ENCODE assay signal across 22 mouse cellular contexts in genomic region chr10:58600151-58600550, GRCm38 (mm10).
DNase-seq lines count a peak whose midpoint lies in the region; ATAC-seq lines count a peak whose summit lies in the region.
"Had no signal": no experiment of that assay in that cellular context is flagged by ENCODE, and none has a peak within 500 bp of the region (broad histone marks: within the 10 kb centered on the region; RNA-seq: fewer than 3 reads in every experiment).

No protein-coding gene starts in this region.

- no peaks in the 10 kb centered on the region for H3K27me3 ChIP-seq in forebrain, embryonic 10.5 days (ENCODE audit: poor library complexity, severe bottlenecking)
- H3K27me3 ChIP-seq in forebrain, embryonic 11.5 days (ENCODE audit: control insufficient read depth, insufficient read depth, low read length): no peaks in the 10 kb centered on the region
- H3K27me3 ChIP-seq in heart, embryonic 10.5 days (ENCODE audit: insufficient read depth, poor library complexity, severe bottlenecking): no peaks in the 10 kb centered on the region
- no peaks in the 10 kb centered on the region for H3K27me3 ChIP-seq in liver, embryonic 11.5 days (replicated peaks; ENCODE audit: control insufficient read depth, insufficient read depth, low read length)
- no peaks in the 10 kb centered on the region for H3K27me3 ChIP-seq in liver, embryonic 12.5 days (replicated peaks)
- H3K27me3 ChIP-seq: embryonic facial prominence, embryonic 12.5 days; heart, embryonic 15.5 days had no signal

- no peak overlapping the region for H3K4me2 ChIP-seq in forebrain, embryonic 11.5 days (ENCODE audit: low read depth, low read length, severe bottlenecking)
- H3K4me2 ChIP-seq in liver, embryonic 11.5 days: no peak overlapping the region
- no peak overlapping the region for H3K4me2 ChIP-seq in liver, embryonic 12.5 days
- H3K4me2 ChIP-seq: embryonic facial prominence, embryonic 12.5 days; heart, embryonic 15.5 days had no signal

- H3K36me3 ChIP-seq in forebrain, embryonic 10.5 days (replicated peaks): no peaks in the 10 kb centered on the region
- no peaks in the 10 kb centered on the region for H3K36me3 ChIP-seq in forebrain, embryonic 11.5 days (ENCODE audit: control insufficient read depth, insufficient read depth, low read length)
- H3K36me3 ChIP-seq in heart, embryonic 10.5 days: no peaks in the 10 kb centered on the region
- H3K36me3 ChIP-seq in liver, embryonic 11.5 days (ENCODE audit: control insufficient read depth, insufficient read depth, low read length): no peaks in the 10 kb centered on the region
- H3K36me3 ChIP-seq in liver, embryonic 12.5 days: no peaks in the 10 kb centered on the region
- H3K36me3 ChIP-seq: embryonic facial prominence, embryonic 12.5 days; G1E; heart, embryonic 15.5 days; hindbrain, embryonic 10.5 days had no signal

- ATAC-seq in forebrain, embryonic 11.5 days (replicated peaks; ENCODE audit: low FRiP score): no peak
- ATAC-seq in liver, embryonic 11.5 days (replicated peaks; ENCODE audit: low FRiP score): no peak
- no peak for ATAC-seq in liver, embryonic 12.5 days
- ATAC-seq: CD4-positive, CD25-positive, alpha-beta regulatory T cell, adult 4 months; intestine, postnatal 0 days had no signal

- DNase-seq in forebrain, embryonic 10.5 days (ENCODE audit: extremely low spot score, low spot score): peak; percentile 12
- DNase-seq in forebrain, embryonic 11.5 days (ENCODE audit: low spot score): no peak
- peak; percentile 65 for DNase-seq in heart, embryonic 10.5 days (ENCODE audit: low spot score)
- DNase-seq in heart, postnatal 36 days: no peak
- DNase-seq in liver, embryonic 11.5 days (ENCODE audit: low spot score): peak; percentile 22
- no peak for DNase-seq in gastrocnemius, postnatal 36 days
- DNase-seq: adrenal gland, adult 8-10 months; B cell, adult 2 months; cerebellum, adult 11 months; cerebellum, adult 8-10 months; embryo, embryonic 11 days; gastrocnemius, postnatal 14 days; heart, postnatal 14 days; kidney, adult 8-10 months had no signal

- intact Hi-C loops in heart, postnatal 36 days (cut with DNase I): no loop called here
- intact Hi-C loops in gastrocnemius, postnatal 36 days (cut with DNase I): no loop called here

- peaks cover 17% of the 10 kb centered on the region for H3K4me1 ChIP-seq in forebrain, embryonic 10.5 days
- peaks cover 7% of the 10 kb centered on the region; the same call in 1 of the 2 replicates for H3K4me1 ChIP-seq in forebrain, embryonic 11.5 days (replicated peaks; ENCODE audit: control insufficient read depth, insufficient read depth, low read length)
- peaks cover 21% of the 10 kb centered on the region for H3K4me1 ChIP-seq in heart, embryonic 10.5 days
- no peaks in the 10 kb centered on the region for H3K4me1 ChIP-seq in liver, embryonic 11.5 days (replicated peaks; ENCODE audit: control insufficient read depth, insufficient read depth, low read length)
- H3K4me1 ChIP-seq in liver, embryonic 12.5 days: no peaks in the 10 kb centered on the region
- H3K4me1 ChIP-seq: embryonic facial prominence, embryonic 12.5 days had no signal

- no peaks in the 10 kb centered on the region; the same call in 1 of the 2 replicates for H3K9me3 ChIP-seq in forebrain, embryonic 10.5 days
- no peaks in the 10 kb centered on the region for H3K9me3 ChIP-seq in forebrain, embryonic 11.5 days (ENCODE audit: control insufficient read depth, low read length)
- H3K9me3 ChIP-seq in heart, embryonic 10.5 days: no peaks in the 10 kb centered on the region
- H3K9me3 ChIP-seq in liver, embryonic 11.5 days (ENCODE audit: control insufficient read depth, low read length): no peaks in the 10 kb centered on the region
- no peaks in the 10 kb centered on the region for H3K9me3 ChIP-seq in liver, embryonic 12.5 days (replicated peaks)
- H3K9me3 ChIP-seq: embryonic facial prominence, embryonic 12.5 days; G1E; heart, embryonic 15.5 days; hindbrain, embryonic 10.5 days had no signal

- no peak overlapping the region for H3K27ac ChIP-seq in forebrain, embryonic 10.5 days
- H3K27ac ChIP-seq in forebrain, embryonic 11.5 days (ENCODE audit: low read depth, low read length): no peak overlapping the region
- no peak overlapping the region for H3K27ac ChIP-seq in heart, embryonic 10.5 days
- no peak overlapping the region for H3K27ac ChIP-seq in liver, embryonic 11.5 days (ENCODE audit: low read depth, low read length)
- H3K27ac ChIP-seq in liver, embryonic 12.5 days: no peak overlapping the region
- H3K27ac ChIP-seq: embryonic facial prominence, embryonic 12.5 days; heart, embryonic 15.5 days; hindbrain, embryonic 10.5 days had no signal

- H3K9ac ChIP-seq in forebrain, embryonic 11.5 days (ENCODE audit: low read length): no peak overlapping the region
- no peak overlapping the region for H3K9ac ChIP-seq in liver, embryonic 11.5 days (ENCODE audit: low read depth, low read length)
- H3K9ac ChIP-seq in liver, embryonic 12.5 days: no peak overlapping the region
- H3K9ac ChIP-seq: embryonic facial prominence, embryonic 12.5 days; forebrain, postnatal 0 days; heart, embryonic 15.5 days had no signal

- 90% methylated on average over 5 of the region's 5 CpGs for WGBS in forebrain, embryonic 10.5 days
- WGBS in forebrain, embryonic 11.5 days: 89% methylated on average over 5 of the region's 5 CpGs
- WGBS in heart, embryonic 10.5 days: 75% methylated on average over 5 of the region's 5 CpGs
- WGBS in liver, embryonic 11.5 days: 79% methylated on average over 5 of the region's 5 CpGs
- 56% methylated on average over 5 of the region's 5 CpGs for WGBS in liver, embryonic 12.5 days (ENCODE audit: insufficient replicate concordance)

- H3K4me3 ChIP-seq in forebrain, embryonic 10.5 days: no peak overlapping the region
- H3K4me3 ChIP-seq in forebrain, embryonic 11.5 days (ENCODE audit: low read depth, low read length): no peak overlapping the region
- no peak overlapping the region for H3K4me3 ChIP-seq in heart, embryonic 10.5 days
- no peak overlapping the region for H3K4me3 ChIP-seq in liver, embryonic 11.5 days (ENCODE audit: low read depth, low read length)
- no peak overlapping the region for H3K4me3 ChIP-seq in liver, embryonic 12.5 days
- H3K4me3 ChIP-seq: embryonic facial prominence, embryonic 12.5 days; heart, embryonic 15.5 days; hindbrain, embryonic 10.5 days had no signal

Comparison
In these comparisons a context has a peak if more than half of its experiments do, and no peak if none do; other contexts are left out.
1. DNase-seq: peak in forebrain, embryonic 10.5 days (single experiment), heart, embryonic 10.5 days (single experiment) and liver, embryonic 11.5 days (single experiment); none in forebrain, embryonic 11.5 days (single experiment), heart, postnatal 36 days (0 of 2) and gastrocnemius, postnatal 36 days (0 of 2).